Mouse (Mus musculus) MEL (cell line): ENCODE results near the gene Cic. TPM values are rescaled to one million over a fixed set of nuclear protein-coding genes. Genes with fewer than 3 reads are reported as not detected.

Experiments
- DNase-seq: peaks from one replicate; pipeline ENCODE4 v3.0.0; 2011; ENCODE audit warnings: low read depth, low spot score
- H3K27ac ChIP-seq: 2 replicates; pipeline ENCODE4 v1.5.1; 2012; ENCODE audit warnings: low read depth, mild to moderate bottlenecking, control low read depth, low read length, moderate library complexity; ENCODE audit not compliant: control insufficient read depth
- H3K27me3 ChIP-seq, 2 experiments: fragments of 150-350 bp in 1 of 2; sonication (generic) in 1 of 2; 2 replicates each; pipeline ENCODE4 v1.6.1; 2012; ENCODE audit warnings: low read length in 2 of 2, mild to moderate bottlenecking in 2 of 2, improper control_type of control experiment in 1 of 2, moderate library complexity in 1 of 2; ENCODE audit not compliant: insufficient read depth in 2 of 2, control insufficient read depth in 1 of 2
- H3K36me3 ChIP-seq, 2 experiments: 2 replicates each; pipeline ENCODE4 v1.6.1; 2012 to 2014; ENCODE audit warnings: low read length in 2 of 2, improper control_type of control experiment in 1 of 2, inconsistent platforms in 1 of 2, mild to moderate bottlenecking in 1 of 2; ENCODE audit not compliant: insufficient read depth in 2 of 2, control insufficient read depth in 1 of 2
- H3K4me1 ChIP-seq, 2 experiments: fragments of 150-350 bp in 1 of 2; sonication (generic) in 1 of 2; 2 replicates each; pipeline ENCODE4 v1.6.1; 2012; ENCODE audit warnings: low read length in 2 of 2, improper control_type of control experiment in 1 of 2, mild to moderate bottlenecking in 1 of 2; ENCODE audit not compliant: insufficient read depth in 2 of 2, control insufficient read depth in 1 of 2
- H3K4me3 ChIP-seq, 2 experiments: fragments of 150-350 bp in 1 of 2; sonication (generic) in 1 of 2; 2 replicates each; pipeline ENCODE4 v1.5.1; 2012; ENCODE audit warnings: low read depth in 2 of 2, low read length in 2 of 2, mild to moderate bottlenecking in 2 of 2, moderate library complexity in 2 of 2, control low read depth in 1 of 2, improper control_type of control experiment in 1 of 2; ENCODE audit not compliant: control insufficient read depth in 1 of 2, insufficient read depth in 1 of 2
- H3K79me2 ChIP-seq: 2 replicates; pipeline ENCODE4 v1.6.1; 2012; ENCODE audit warnings: mild to moderate bottlenecking, low read length, moderate library complexity; ENCODE audit not compliant: control insufficient read depth, poor library complexity, insufficient read depth
- H3K9ac ChIP-seq: 2 replicates; pipeline ENCODE4 v1.6.1; 2012; ENCODE audit warnings: low read depth, mild to moderate bottlenecking, control low read depth, low read length, moderate library complexity; ENCODE audit not compliant: control insufficient read depth, poor library complexity, severe bottlenecking
- H3K9me3 ChIP-seq: fragments of 150-350 bp; sonication (generic); replicated peaks from 2 replicates; pipeline ENCODE4 v1.6.1; 2012; ENCODE audit warnings: mild to moderate bottlenecking, low read length, improper control_type of control experiment, moderate library complexity; ENCODE audit not compliant: insufficient read depth
- BHLHE40 ChIP-seq: IDR thresholded peaks from 2 replicates; pipeline ENCODE4 v1.6.1; 2012; ENCODE audit warnings: low read depth, mild to moderate bottlenecking, inconsistent platforms, low read length, improper control_type of control experiment, borderline replicate concordance
- CHD1 ChIP-seq: IDR thresholded peaks from 2 replicates; pipeline ENCODE4 v1.6.1; 2012; ENCODE audit warnings: low read depth, mild to moderate bottlenecking, inconsistent platforms, low read length, improper control_type of control experiment
- CHD2 ChIP-seq: IDR thresholded peaks from 2 replicates; pipeline ENCODE4 v1.6.1; 2011; ENCODE audit warnings: low read length, improper control_type of control experiment
- CTCF ChIP-seq, 3 experiments: IDR thresholded peaks in 2 of 3; conservative IDR thresholded peaks in 1 of 3; 2 replicates each; pipeline ENCODE4 v1.5.1; 2011 to 2012; ENCODE audit warnings: low read length in 3 of 3, low read depth in 2 of 3, mild to moderate bottlenecking in 2 of 3, improper control_type of control experiment in 1 of 3, inconsistent platforms in 1 of 3, mixed read lengths in 1 of 3, moderate library complexity in 1 of 3; ENCODE audit not compliant: control insufficient read depth in 1 of 3, insufficient read depth in 1 of 3, poor library complexity in 1 of 3, severe bottlenecking in 1 of 3
- E2F4 ChIP-seq: IDR thresholded peaks from 2 replicates; pipeline ENCODE4 v1.6.1; 2011; ENCODE audit warnings: low read depth, low read length, improper control_type of control experiment, borderline replicate concordance
- EP300 ChIP-seq, 2 experiments: IDR thresholded peaks; 2 replicates each; pipeline ENCODE4 v1.6.1; 2011; ENCODE audit warnings: improper control_type of control experiment in 2 of 2, low read length in 2 of 2, low read depth in 1 of 2, mild to moderate bottlenecking in 1 of 2
- GATA1 ChIP-seq: IDR thresholded peaks from 2 replicates; pipeline ENCODE4 v1.6.1; 2011; ENCODE audit warnings: low read depth, low read length, improper control_type of control experiment
- HCFC1 ChIP-seq: IDR thresholded peaks from 2 replicates; pipeline ENCODE4 v1.6.1; 2012; ENCODE audit warnings: low read depth, mild to moderate bottlenecking, inconsistent platforms, low read length, improper control_type of control experiment, moderate library complexity
- JUND ChIP-seq: IDR thresholded peaks from 2 replicates; pipeline ENCODE4 v1.6.1; 2011; ENCODE audit warnings: low read depth, mild to moderate bottlenecking, improper control_type of control experiment, low read length
- KAT2A ChIP-seq: conservative IDR thresholded peaks from 2 replicates; pipeline ENCODE4 v1.6.1; 2012; ENCODE audit warnings: low read depth, low read length, improper control_type of control experiment, inconsistent platforms
- MAX ChIP-seq: IDR thresholded peaks from 2 replicates; pipeline ENCODE4 v1.6.1; 2011; ENCODE audit warnings: low read length, improper control_type of control experiment
- MAZ ChIP-seq: IDR thresholded peaks from 2 replicates; pipeline ENCODE4 v1.6.1; 2012; ENCODE audit warnings: low read depth, mild to moderate bottlenecking, inconsistent platforms, low read length, improper control_type of control experiment
- MEF2A ChIP-seq: IDR thresholded peaks from 2 replicates; pipeline ENCODE4 v1.6.1; 2014; ENCODE audit warnings: low read depth, mild to moderate bottlenecking, inconsistent platforms, low read length, improper control_type of control experiment; ENCODE audit not compliant: poor library complexity, insufficient replicate concordance, severe bottlenecking; ENCODE audit errors: extremely low read depth
- MXI1 ChIP-seq: IDR thresholded peaks from 2 replicates; pipeline ENCODE4 v1.6.1; 2011; ENCODE audit warnings: mild to moderate bottlenecking, low read depth, low read length, improper control_type of control experiment
- MYB ChIP-seq: IDR thresholded peaks from 2 replicates; pipeline ENCODE4 v1.6.1; 2011; ENCODE audit warnings: mild to moderate bottlenecking, low read depth, low read length, improper control_type of control experiment
- MYC ChIP-seq: IDR thresholded peaks from 2 replicates; pipeline ENCODE4 v1.6.1; 2011; ENCODE audit warnings: low read depth, mild to moderate bottlenecking, low read length, improper control_type of control experiment, moderate library complexity
- NRF1 ChIP-seq: IDR thresholded peaks from 2 replicates; pipeline ENCODE4 v1.6.1; 2014; ENCODE audit warnings: low read depth, mild to moderate bottlenecking, inconsistent platforms, low read length, improper control_type of control experiment, moderate library complexity; ENCODE audit not compliant: poor library complexity, insufficient read depth, severe bottlenecking
- POLR2A ChIP-seq, 2 experiments: IDR thresholded peaks; 2 replicates each; pipeline ENCODE4 v1.6.1; 2011 to 2012; ENCODE audit warnings: low read length in 2 of 2, mild to moderate bottlenecking in 2 of 2, control low read depth in 1 of 2, improper control_type of control experiment in 1 of 2, low read depth in 1 of 2, moderate library complexity in 1 of 2; ENCODE audit not compliant: control insufficient read depth in 1 of 2, insufficient read depth in 1 of 2, poor library complexity in 1 of 2
- POLR2AphosphoS2 ChIP-seq: IDR thresholded peaks from 2 replicates; pipeline ENCODE4 v1.6.1; 2011; ENCODE audit warnings: low read length, improper control_type of control experiment
- POLR2AphosphoS5 ChIP-seq: IDR thresholded peaks from 2 replicates; pipeline ENCODE4 v1.6.1; 2012; ENCODE audit warnings: low read depth, borderline replicate concordance, mild to moderate bottlenecking, inconsistent platforms, low read length, moderate library complexity, mixed read lengths
- RAD21 ChIP-seq: IDR thresholded peaks from 2 replicates; pipeline ENCODE4 v1.6.1; 2011; ENCODE audit warnings: mild to moderate bottlenecking, low read depth, low read length, improper control_type of control experiment
- RCOR1 ChIP-seq: IDR thresholded peaks from 2 replicates; pipeline ENCODE4 v1.6.1; 2012; ENCODE audit warnings: low read depth, mild to moderate bottlenecking, inconsistent platforms, low read length, improper control_type of control experiment
- SIN3A ChIP-seq: IDR thresholded peaks from 2 replicates; pipeline ENCODE4 v1.6.1; 2012; ENCODE audit warnings: low read length, improper control_type of control experiment, inconsistent platforms
- SMC3 ChIP-seq: IDR thresholded peaks from 2 replicates; pipeline ENCODE4 v1.6.1; 2011; ENCODE audit warnings: low read depth, low read length, improper control_type of control experiment
- TAL1 ChIP-seq: IDR thresholded peaks from 2 replicates; pipeline ENCODE4 v1.6.1; 2012; ENCODE audit warnings: mild to moderate bottlenecking, inconsistent platforms, low read length, moderate library complexity, mixed read lengths
- TBP ChIP-seq: IDR thresholded peaks from 2 replicates; pipeline ENCODE4 v1.8.0; 2011; ENCODE audit warnings: low read depth, low read length, improper control_type of control experiment
- UBTF ChIP-seq: IDR thresholded peaks from 2 replicates; pipeline ENCODE4 v1.6.1; 2012; ENCODE audit warnings: low read depth, mild to moderate bottlenecking, inconsistent platforms, low read length, improper control_type of control experiment, moderate library complexity, borderline replicate concordance; ENCODE audit not compliant: insufficient read depth
- ZC3H11A ChIP-seq: IDR thresholded peaks from 2 replicates; pipeline ENCODE4 v1.6.1; 2012; ENCODE audit warnings: low read depth, mild to moderate bottlenecking, inconsistent platforms, low read length, improper control_type of control experiment
- ZKSCAN1 ChIP-seq: IDR thresholded peaks from 2 replicates; pipeline ENCODE4 v1.6.1; 2012; ENCODE audit warnings: low read depth, mild to moderate bottlenecking, inconsistent platforms, low read length, improper control_type of control experiment, moderate library complexity
- ZMIZ1 ChIP-seq: IDR thresholded peaks from 2 replicates; pipeline ENCODE4 v1.6.1; 2012; ENCODE audit warnings: low read depth, mild to moderate bottlenecking, inconsistent platforms, low read length, improper control_type of control experiment, moderate library complexity
- ZNF384 ChIP-seq: IDR thresholded peaks from 2 replicates; pipeline ENCODE4 v1.6.1; 2012; ENCODE audit warnings: low read depth, mild to moderate bottlenecking, inconsistent platforms, low read length, improper control_type of control experiment
- polyA plus RNA-seq, 2 experiments: library from polyadenylated mRNA; stranded (reverse) in 1 of 2; unstranded in 1 of 2; fragments of >175 nt in 1 of 2; fragments of >200 nt in 1 of 2; gene quantifications; 2 replicates each; pipeline versions ENCODE4 v1.2.1 to v1.2.4; 2012; ENCODE audit warnings: low replicate concordance in 2 of 2, low read depth in 1 of 2; ENCODE audit not compliant: insufficient read length in 2 of 2, insufficient read depth in 1 of 2, missing spikeins in 1 of 2
- total RNA-seq: library from RNA; depleted of rRNA; stranded (reverse); fragments of 300-350 nt; gene quantifications from 2 replicates; pipeline ENCODE4 v1.2.3, GENCODE M21; 2012

The Cic gene
- total and polyA plus RNA-seq, 3 experiments, result 56.6 to 157 (median 157) TPM

GRCm38 (mm10) chr7:25267301-25267750, at the start of gene Cic (continued):
- TF ChIP-seq E2F4 (no peak; the same call in 1 of the 2 replicates), SIN3A (peak; percentile 90), HCFC1 (no peak)

- TF ChIP-seq CTCF (IDR thresholded peaks at IDR 0.05 in 2 of 3, conservative IDR thresholded peaks at IDR 0.05 in 1 of 3; ENCODE audit: control insufficient read depth in 1 of 3, insufficient read depth in 1 of 3, low read depth in 2 of 3, low read length in 3 of 3, poor library complexity in 1 of 3, severe bottlenecking in 1 of 3) (no peak), JUND (no peak), NRF1 (peak; percentile 16; the same call in 1 of the 2 replicates), MYB (no peak), EP300 (IDR thresholded peaks at IDR 0.05; ENCODE audit: low read depth in 1 of 2, low read length in 2 of 2) (no peak; a peak in 1 of 4 replicates), UBTF (no peak), POLR2AphosphoS5 (no peak), ZMIZ1 (no peak), RCOR1 (no peak), MAX (peak; percentile 54; the same call in 1 of the 2 replicates), MXI1 (peak; percentile 81), GATA1 (peak; percentile 15; the same call in 1 of the 2 replicates), POLR2AphosphoS2 (no peak), SMC3 (no peak), POLR2A (IDR thresholded peaks at IDR 0.05; ENCODE audit: control insufficient read depth in 1 of 2, insufficient read depth in 1 of 2, low read depth in 1 of 2, low read length in 2 of 2, poor library complexity in 1 of 2) (0 out of 4 replicates have a peak, but pooled peaks of 1 of the 2 experiments have one; percentile 43), MYC (no peak), TBP (peak; percentile 27; the same call in 1 of the 2 replicates), ZC3H11A (no peak), ZKSCAN1 (no peak), E2F4 (no peak), MEF2A (no peak), TAL1 (peak; percentile 72), CHD1 (peak; percentile 99), BHLHE40 (no peak), MAZ (no peak), HCFC1 (peak; percentile 64), ZNF384 (no peak), SIN3A (no peak; the same call in none of the 2 replicates), KAT2A (no peak), CHD2 (no peak), RAD21 (no peak)
- peaks cover 37% of the 10 kb centered on the region for H3K79me2 ChIP-seq
- H3K4me3 ChIP-seq, result peak overlapping the region; percentile 75 to 87
- peaks cover 5 to 24% of the 10 kb centered on the region in 2 experiments; a peak in 3 of 4 replicates for H3K36me3 ChIP-seq
- peak overlapping the region; percentile 77 for H3K9ac ChIP-seq
- H3K9me3 ChIP-seq, result no peaks in the 10 kb centered on the region
- no peaks in the 10 kb centered on the region for H3K27me3 ChIP-seq
- H3K27ac ChIP-seq, result peak overlapping the region; percentile 58
- peak; percentile 86 for DNase-seq
- peaks cover 2 to 28% of the 10 kb centered on the region in 2 experiments for H3K4me1 ChIP-seq
Measured at GRCm38 (mm10) chr7:25218705-25219415, 48.6 kb upstream of the Cic start.
